Mouse (Mus musculus) heart, embryonic 12.5 days (tissue): ENCODE results near the gene Tsfm. TPM values are rescaled to one million over a fixed set of nuclear protein-coding genes. Genes with fewer than 3 reads are reported as not detected.
"Not testable (repeated sequence)": the region's sequence is repeated elsewhere in the genome, so short reads cannot be mapped to it uniquely, and the experiment has no call there.

Source experiments
- ATAC-seq: fragments of 200-750 bp; cut with Nextera tagmentation; 2 replicates; pipeline ENCODE4 v1.8.0; 2017; ENCODE audit warnings: moderate TSS enrichment, moderate library complexity; ENCODE audit not compliant: insufficient number of reproducible peaks, low FRiP score
- H3K27ac ChIP-seq: fragments of 300-500 bp; sonication (generic); 2 replicates; pipeline ENCODE4 v1.5.1; 2016; ENCODE audit warnings: mild to moderate bottlenecking, moderate library complexity; ENCODE audit not compliant: poor library complexity, severe bottlenecking
- H3K27me3 ChIP-seq: fragments of 300-500 bp; sonication (generic); replicated peaks from 2 replicates; pipeline ENCODE4 v1.6.1; 2016; ENCODE audit warnings: mild to moderate bottlenecking, moderate library complexity
- H3K36me3 ChIP-seq: fragments of 300-500 bp; sonication (generic); 2 replicates; pipeline ENCODE4 v1.6.1; 2016; ENCODE audit warnings: mild to moderate bottlenecking, moderate library complexity
- H3K4me1 ChIP-seq: fragments of 300-500 bp; sonication (generic); replicated peaks from 2 replicates; pipeline ENCODE4 v1.6.1; 2016; ENCODE audit warnings: mild to moderate bottlenecking
- H3K4me2 ChIP-seq: fragments of 300-500 bp; sonication (generic); 2 replicates; pipeline ENCODE4 v1.6.1; 2016; ENCODE audit warnings: mild to moderate bottlenecking, moderate library complexity
- H3K4me3 ChIP-seq: fragments of 300-500 bp; sonication (generic); 2 replicates; pipeline ENCODE4 v1.5.1; 2016; ENCODE audit warnings: mild to moderate bottlenecking
- H3K9ac ChIP-seq: fragments of 300-500 bp; sonication (generic); 2 replicates; pipeline ENCODE4 v1.6.1; 2016; ENCODE audit warnings: mild to moderate bottlenecking, moderate library complexity
- H3K9me3 ChIP-seq: fragments of 300-500 bp; sonication (generic); replicated peaks from 2 replicates; pipeline ENCODE4 v1.6.1; 2016; ENCODE audit warnings: mild to moderate bottlenecking, moderate library complexity
- WGBS: fragments of 180-500 bp; shearing (Covaris S2); methylation state at CpG from one replicate; pipeline ENCODE4 v1.1.7; 2016; 5-methylcytosine and 5-hydroxymethylcytosine counted together
- polyA plus RNA-seq: library from polyadenylated mRNA; unstranded; fragments of >200 nt; fragmentation: Nextera tagmentation; extraction: Ambion mirVana; gene quantifications from 2 replicates; pipeline ENCODE4 v1.2.1, GENCODE M21; 2016

Tsfm gene
- polyA plus RNA-seq, 1 experiment from 2014 or later = 99.4 TPM

DNA sequence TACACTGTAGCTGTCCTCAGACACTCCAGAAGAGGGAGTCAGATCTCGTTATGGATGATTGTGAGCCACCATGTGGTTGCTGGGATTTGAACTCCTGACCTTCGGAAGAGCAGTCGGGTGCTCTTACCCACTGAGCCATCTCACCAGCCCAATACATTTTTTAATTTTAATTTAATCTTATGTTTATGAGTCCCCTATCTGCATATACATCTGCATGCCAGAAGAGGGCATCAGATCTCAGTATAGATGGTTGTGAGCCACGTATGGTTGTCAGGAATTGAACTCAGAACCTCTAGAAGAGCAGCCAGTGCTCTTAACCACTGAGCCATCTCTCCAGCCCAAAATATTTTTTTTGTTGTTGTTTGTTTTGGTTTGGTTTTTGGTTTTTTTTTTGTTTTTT lies 41.6 kb upstream of the Tsfm start:
- Histone ChIP-seq H3K27me3 (peaks cover 25% of the 10 kb centered on the region), H3K4me1 (peaks cover 19% of the 10 kb centered on the region), H3K36me3 (peaks cover 15% of the 10 kb centered on the region)
- H3K27ac ChIP-seq, ATAC-seq, H3K9ac ChIP-seq, H3K4me3 ChIP-seq, H3K4me2 ChIP-seq, H3K9me3 ChIP-seq: not testable (repeated sequence)
- 87% methylated on average over 4 of the region's 4 CpGs for WGBS

DNA sequence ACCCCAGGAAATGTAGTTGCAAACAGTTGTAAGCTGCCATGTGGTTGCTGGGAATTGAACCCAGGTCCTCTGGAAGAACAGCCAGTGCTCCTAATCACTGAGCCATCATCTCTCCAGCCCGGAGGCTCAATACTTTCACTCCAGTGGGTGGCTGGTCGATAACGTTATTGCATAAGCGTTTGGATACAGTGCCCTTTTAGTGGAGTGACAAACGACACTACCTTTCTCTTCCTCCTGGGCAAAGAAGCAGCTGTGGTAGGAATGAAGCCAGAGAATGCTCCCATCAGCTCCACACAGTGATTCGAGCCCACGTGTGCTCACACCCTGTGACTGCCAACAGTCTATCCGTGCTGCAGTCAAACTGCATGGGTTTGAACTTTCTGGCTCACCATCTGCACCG lies 40.6 kb upstream of the Tsfm start:
- H3K36me3 ChIP-seq = peaks cover 26% of the 10 kb centered on the region
- 74% methylated on average over 9 of the region's 9 CpGs for WGBS
- H3K9me3 ChIP-seq = no peaks in the 10 kb centered on the region
- ATAC-seq = no peak
- H3K27ac ChIP-seq = no peak overlapping the region
- peaks cover 16% of the 10 kb centered on the region for H3K27me3 ChIP-seq
- H3K4me3 ChIP-seq = peak overlapping the region; percentile 86
- no peak overlapping the region for H3K9ac ChIP-seq
- peaks cover 19% of the 10 kb centered on the region for H3K4me1 ChIP-seq
- peak overlapping the region; percentile 87 for H3K4me2 ChIP-seq

- WGBS = 2% methylated on average over 36 of the region's 36 CpGs
- Histone ChIP-seq H3K27ac (peak within 1 kb of the TSS; percentile 91), H3K36me3 (peaks cover 34% of the 10 kb centered on the region), H3K27me3 (peaks cover 8% of the 10 kb centered on the region), H3K4me1 (peaks cover 23% of the 10 kb centered on the region), H3K9ac (peak within 1 kb of the TSS; percentile 90), H3K4me3 (peak within 1 kb of the TSS; percentile 86), H3K4me2 (peak within 1 kb of the TSS; percentile 87), H3K9me3 (no peaks in the 10 kb centered on the region)
- peak; percentile 88 for ATAC-seq
Observed at GRCm38 (mm10) chr10:127070190-127071121, 39.8 kb upstream of the Tsfm start, which contains the start of gene Tspan31. Gene Tspan31, minus strand, starts transcription at chr10:127070264.

DNA sequence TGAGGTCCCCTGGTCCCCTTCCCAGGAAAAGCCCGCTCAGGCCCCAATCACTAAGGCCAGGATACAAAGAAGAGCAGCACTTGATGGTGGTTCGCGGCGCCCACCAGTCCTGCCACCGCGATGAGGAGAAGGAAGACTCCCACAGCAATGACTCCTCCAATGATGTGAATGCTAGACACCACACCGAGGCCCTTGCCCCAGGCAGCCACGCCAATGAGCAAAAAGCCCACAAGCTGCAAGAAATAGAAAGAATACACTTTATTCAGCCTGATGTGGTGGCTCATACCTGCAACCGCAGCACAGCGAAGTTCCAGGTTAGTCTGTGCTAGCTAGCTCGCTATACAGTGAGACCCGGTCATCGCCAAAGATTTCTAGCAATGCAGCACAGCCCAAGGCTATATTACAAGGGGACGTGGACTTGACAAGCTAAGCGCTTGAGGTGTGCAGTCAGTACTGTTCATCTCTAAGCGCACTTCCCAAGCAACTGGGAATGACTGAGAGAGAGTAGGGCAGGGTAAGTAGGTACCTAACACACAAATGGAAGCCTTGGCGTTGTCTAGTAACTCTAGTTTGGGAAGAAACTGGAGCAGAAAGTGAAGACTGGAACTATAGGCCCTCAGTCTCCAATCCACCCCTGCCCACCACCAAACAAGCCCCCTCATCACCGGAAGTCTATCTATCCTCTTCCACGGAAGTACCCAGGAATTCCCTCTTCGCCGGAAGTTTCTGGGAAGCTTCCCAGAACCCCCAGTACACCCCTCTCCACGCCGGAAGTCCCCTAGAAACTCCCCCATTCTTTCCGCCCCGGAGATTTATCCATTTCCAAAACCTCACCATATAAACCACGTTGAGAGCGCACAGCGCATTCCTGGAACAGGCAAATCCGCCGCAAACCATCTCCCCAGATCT lies 38.9 kb upstream of the Tsfm start:
- H3K4me1 ChIP-seq = peaks cover 33% of the 10 kb centered on the region
- peak overlapping the region; percentile 90 for H3K9ac ChIP-seq
- H3K4me2 ChIP-seq = peak overlapping the region; percentile 75
- H3K27ac ChIP-seq = peak overlapping the region; percentile 91
- no peaks in the 10 kb centered on the region for H3K27me3 ChIP-seq
- WGBS = 6% methylated on average over 30 of the region's 30 CpGs
- H3K9me3 ChIP-seq = no peaks in the 10 kb centered on the region
- peak; percentile 24; the same call in 1 of the 2 replicates for ATAC-seq
- H3K36me3 ChIP-seq = peaks cover 43% of the 10 kb centered on the region
- H3K4me3 ChIP-seq = peak overlapping the region; percentile 86

- ATAC-seq = no peak
- peaks cover 33% of the 10 kb centered on the region for H3K4me1 ChIP-seq
- no peaks in the 10 kb centered on the region for H3K27me3 ChIP-seq
- H3K4me3 ChIP-seq = peak overlapping the region; percentile 86
- H3K9me3 ChIP-seq = no peaks in the 10 kb centered on the region
- H3K4me2 ChIP-seq = peak overlapping the region; percentile 75
- WGBS = 79% methylated on average over 9 of the region's 9 CpGs
- peak overlapping the region; percentile 90 for H3K9ac ChIP-seq
- no peak overlapping the region for H3K27ac ChIP-seq
- H3K36me3 ChIP-seq = peaks cover 43% of the 10 kb centered on the region
Observed at GRCm38 (mm10) chr10:127068360-127069038, 37.9 kb upstream of the Tsfm start.

DNA sequence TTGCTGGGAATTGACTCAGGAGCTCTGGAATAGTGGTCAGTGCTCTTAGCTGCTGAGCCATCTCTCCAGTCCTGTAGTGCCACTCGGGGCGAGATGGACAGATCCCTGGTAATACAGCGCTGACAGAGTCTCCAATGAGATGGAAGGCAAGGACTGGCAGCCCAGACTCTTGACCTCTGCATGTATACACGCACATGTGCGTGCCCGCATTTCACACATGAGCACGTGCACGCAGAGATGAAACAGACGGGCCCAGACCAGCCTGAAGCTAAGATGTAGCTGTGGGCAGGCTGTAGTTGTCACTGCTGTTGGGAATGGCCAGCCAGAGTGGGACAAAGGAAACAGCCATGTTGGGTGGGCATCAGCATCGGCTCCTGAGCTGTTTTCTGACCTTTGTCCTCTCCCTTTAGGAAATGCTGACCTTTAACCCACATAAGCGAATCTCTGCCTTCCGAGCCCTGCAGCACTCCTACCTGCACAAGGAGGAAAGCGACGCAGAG lies 35.9 kb upstream of the Tsfm start:
- peaks cover 3% of the 10 kb centered on the region for H3K27me3 ChIP-seq
- no peak overlapping the region for H3K9ac ChIP-seq
- no peak overlapping the region for H3K27ac ChIP-seq
- no peaks in the 10 kb centered on the region for H3K9me3 ChIP-seq
- ATAC-seq = no peak
- H3K4me3 ChIP-seq = no peak overlapping the region
- WGBS = 88% methylated on average over 14 of the region's 14 CpGs
- no peak overlapping the region for H3K4me2 ChIP-seq
- peaks cover 33% of the 10 kb centered on the region for H3K4me1 ChIP-seq
- H3K36me3 ChIP-seq = peaks cover 43% of the 10 kb centered on the region

GRCm38 (mm10) chr10:127065981-127066380 lies 35.3 kb upstream of the Tsfm start:
- Histone ChIP-seq H3K9ac (no peak overlapping the region), H3K9me3 (no peaks in the 10 kb centered on the region), H3K27me3 (peaks cover 9% of the 10 kb centered on the region), H3K4me3 (no peak overlapping the region), H3K4me1 (peaks cover 29% of the 10 kb centered on the region), H3K36me3 (peaks cover 43% of the 10 kb centered on the region), H3K27ac (no peak overlapping the region), H3K4me2 (peak overlapping the region; percentile 28)
- WGBS = 57% methylated on average over 9 of the region's 9 CpGs
- no peak for ATAC-seq

- Histone ChIP-seq H3K36me3 (peaks cover 43% of the 10 kb centered on the region), H3K9me3 (no peaks in the 10 kb centered on the region), H3K4me1 (peaks cover 37% of the 10 kb centered on the region), H3K27ac (peak overlapping the region; percentile 78), H3K4me3 (peak overlapping the region; percentile 70), H3K4me2 (peak overlapping the region; percentile 78), H3K9ac (peak overlapping the region; percentile 91), H3K27me3 (peaks cover 25% of the 10 kb centered on the region)
- WGBS = 13% methylated on average over 37 of the region's 37 CpGs
- ATAC-seq = no peak
Observed at GRCm38 (mm10) chr10:127063913-127064870, 33.6 kb upstream of the Tsfm start.

DNA sequence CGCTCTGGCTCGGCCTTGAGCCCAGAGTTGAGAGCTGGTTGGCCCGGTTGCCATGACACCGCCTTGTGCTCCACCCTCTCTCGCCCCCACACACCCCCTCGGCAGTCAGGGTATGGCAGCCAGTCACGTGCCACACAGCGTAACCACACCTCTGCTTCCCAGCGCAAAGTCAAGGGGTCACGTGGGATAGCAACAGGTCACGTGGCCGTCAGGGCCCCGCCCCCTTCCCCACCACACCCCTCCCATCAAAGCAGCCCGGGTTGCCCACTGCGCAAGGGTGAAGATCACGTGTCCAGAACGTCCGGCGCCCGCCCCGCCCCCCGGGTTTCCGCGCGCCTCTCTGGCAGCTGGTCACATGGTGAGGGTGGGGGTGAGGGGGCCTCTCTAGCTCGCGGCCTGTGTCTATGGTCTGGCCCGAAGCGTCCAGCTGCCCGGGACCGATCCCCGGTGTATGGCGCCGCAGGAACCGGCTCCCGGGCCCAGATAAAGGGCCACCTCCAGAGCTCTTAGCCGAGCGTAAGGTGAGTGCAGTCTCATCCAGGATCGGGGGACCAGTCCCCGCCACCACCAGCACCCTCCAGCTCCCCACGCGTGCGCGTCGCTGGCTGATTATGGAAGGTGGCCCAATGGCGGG lies 32.7 kb upstream of the Tsfm start, which contains the start of gene Cdk4:
Cdk4 (plus strand) TSS at position 296 of the 634 bp plus-strand sequence.
- Histone ChIP-seq H3K36me3 (peaks cover 38% of the 10 kb centered on the region), H3K4me1 (peaks cover 35% of the 10 kb centered on the region), H3K4me3 (peak within 1 kb of the TSS; percentile 70), H3K27me3 (peaks cover 33% of the 10 kb centered on the region), H3K4me2 (peak within 1 kb of the TSS; percentile 78), H3K9me3 (no peaks in the 10 kb centered on the region), H3K27ac (peak within 1 kb of the TSS; percentile 78), H3K9ac (peak within 1 kb of the TSS; percentile 91)
- under 1% methylated on average over 45 of the region's 46 CpGs for WGBS
- peak; percentile 95 for ATAC-seq
